Mouse (Mus musculus): ENCODE measurements around the gene Gabbr2. TPM values are rescaled to one million over a fixed set of nuclear protein-coding genes. Genes with fewer than 3 reads are reported as not detected.
"Not testable (repeated sequence)": the region's sequence is repeated elsewhere in the genome, so short reads cannot be mapped to it uniquely, and the experiment has no call there.

Gabbr2 gene
- polyA plus RNA-seq, 1 experiment from 2014 or later: 0.04 TPM

- H3K4me2 ChIP-seq; H3K9me3 ChIP-seq; H3K9ac ChIP-seq; H3K4me1 ChIP-seq; H3K4me3 ChIP-seq; H3K36me3 ChIP-seq; ATAC-seq (ENCODE audit: borderline replicate concordance, extremely low read depth, low FRiP score, low TSS enrichment); H3K27ac ChIP-seq; H3K27me3 ChIP-seq: not testable (repeated sequence)
- 52% methylated on average over 6 of the region's 6 CpGs for WGBS
Observed at GRCm38 (mm10) chr4:46633565-46633964, 358.1 kb downstream of the Gabbr2 start.

- ATAC-seq (ENCODE audit: borderline replicate concordance, extremely low read depth, low FRiP score, low TSS enrichment): no peak
- no peaks in the 10 kb centered on the region for H3K27me3 ChIP-seq
- no peaks in the 10 kb centered on the region for H3K36me3 ChIP-seq
- H3K4me1 ChIP-seq: peaks cover 4% of the 10 kb centered on the region; the same call in 1 of the 2 replicates
- H3K27ac ChIP-seq: no peak overlapping the region
- H3K9me3 ChIP-seq: no peaks in the 10 kb centered on the region
- no peak overlapping the region for H3K4me2 ChIP-seq
- no peak overlapping the region for H3K4me3 ChIP-seq
- WGBS: 64% methylated on average over 2 of the region's 2 CpGs
- H3K9ac ChIP-seq: no peak overlapping the region
Observed at GRCm38 (mm10) chr4:46632465-46632864, 359.2 kb downstream of the Gabbr2 start.

- ATAC-seq (ENCODE audit: borderline replicate concordance, extremely low read depth, low FRiP score, low TSS enrichment): no peak
- 49% methylated on average over 9 of the region's 9 CpGs for WGBS
- Histone ChIP-seq H3K4me2 (no peak overlapping the region), H3K4me3 (no peak overlapping the region), H3K27me3 (no peaks in the 10 kb centered on the region), H3K36me3 (no peaks in the 10 kb centered on the region), H3K9me3 (no peaks in the 10 kb centered on the region), H3K27ac (no peak overlapping the region), H3K4me1 (peaks cover 4% of the 10 kb centered on the region; the same call in 1 of the 2 replicates), H3K9ac (no peak overlapping the region)
Observed at GRCm38 (mm10) chr4:46630390-46630789, 361.3 kb downstream of the Gabbr2 start.

GRCm38 (mm10) chr4:46628873-46629272, 362.8 kb downstream of the Gabbr2 start:
- Histone ChIP-seq H3K36me3 (no peaks in the 10 kb centered on the region), H3K4me1 (peaks cover 4% of the 10 kb centered on the region; the same call in 1 of the 2 replicates), H3K27ac (no peak overlapping the region), H3K4me2 (no peak overlapping the region), H3K4me3 (no peak overlapping the region), H3K9ac (no peak overlapping the region), H3K9me3 (no peaks in the 10 kb centered on the region), H3K27me3 (no peaks in the 10 kb centered on the region)
- no peak for ATAC-seq (ENCODE audit: borderline replicate concordance, extremely low read depth, low FRiP score, low TSS enrichment)
- 26% methylated on average over 9 of the region's 9 CpGs for WGBS

- Histone ChIP-seq H3K4me3 (no peak overlapping the region), H3K4me2 (no peak overlapping the region), H3K4me1 (peaks cover 5% of the 10 kb centered on the region; the same call in 1 of the 2 replicates), H3K9me3 (no peaks in the 10 kb centered on the region), H3K27ac (no peak overlapping the region), H3K9ac (no peak overlapping the region), H3K36me3 (no peaks in the 10 kb centered on the region), H3K27me3 (no peaks in the 10 kb centered on the region)
- WGBS: 71% methylated on average over 11 of the region's 11 CpGs
- no peak for ATAC-seq (ENCODE audit: borderline replicate concordance, extremely low read depth, low FRiP score, low TSS enrichment)
Observed at GRCm38 (mm10) chr4:46628081-46628480, 363.6 kb downstream of the Gabbr2 start.

- Histone ChIP-seq H3K27me3 (no peaks in the 10 kb centered on the region), H3K36me3 (no peaks in the 10 kb centered on the region), H3K4me1 (peaks cover 7% of the 10 kb centered on the region; the same call in 1 of the 2 replicates), H3K9me3 (no peaks in the 10 kb centered on the region), H3K27ac (no peak overlapping the region), H3K4me2 (no peak overlapping the region), H3K4me3 (no peak overlapping the region), H3K9ac (no peak overlapping the region)
- 70% methylated on average over 10 of the region's 10 CpGs for WGBS
- ATAC-seq (ENCODE audit: borderline replicate concordance, extremely low read depth, low FRiP score, low TSS enrichment): no peak
Observed at GRCm38 (mm10) chr4:46625101-46625500, 366.6 kb downstream of the Gabbr2 start.

- Histone ChIP-seq H3K27ac (no peak overlapping the region), H3K9ac (no peak overlapping the region), H3K36me3 (no peaks in the 10 kb centered on the region), H3K27me3 (no peaks in the 10 kb centered on the region), H3K9me3 (no peaks in the 10 kb centered on the region), H3K4me1 (0 out of 2 replicates have a peak, but pooled peaks cover 3% of the 10 kb centered on the region), H3K4me3 (no peak overlapping the region), H3K4me2 (no peak overlapping the region)
- 66% methylated on average over 5 of the region's 5 CpGs for WGBS
- no peak for ATAC-seq (ENCODE audit: borderline replicate concordance, extremely low read depth, low FRiP score, low TSS enrichment)
Observed at GRCm38 (mm10) chr4:46623007-46623406, 368.7 kb downstream of the Gabbr2 start.

GRCm38 (mm10) chr4:46620946-46621345, 370.7 kb downstream of the Gabbr2 start:
- 78% methylated on average over 8 of the region's 8 CpGs for WGBS
- ATAC-seq (ENCODE audit: borderline replicate concordance, extremely low read depth, low FRiP score, low TSS enrichment): no peak
- Histone ChIP-seq H3K27ac (no peak overlapping the region), H3K9me3 (no peaks in the 10 kb centered on the region), H3K9ac (no peak overlapping the region), H3K36me3 (no peaks in the 10 kb centered on the region), H3K4me3 (no peak overlapping the region), H3K4me1 (0 out of 2 replicates have a peak, but pooled peaks cover 3% of the 10 kb centered on the region), H3K4me2 (no peak overlapping the region), H3K27me3 (no peaks in the 10 kb centered on the region)

GRCm38 (mm10) chr4:46620330-46620729, 371.3 kb downstream of the Gabbr2 start:
- H3K4me3 ChIP-seq: no peak overlapping the region
- 11% methylated on average over 23 of the region's 23 CpGs for WGBS
- no peak overlapping the region for H3K27ac ChIP-seq
- no peak for ATAC-seq (ENCODE audit: borderline replicate concordance, extremely low read depth, low FRiP score, low TSS enrichment)
- H3K36me3 ChIP-seq: no peaks in the 10 kb centered on the region
- H3K4me2 ChIP-seq: no peak overlapping the region
- H3K9me3 ChIP-seq: no peaks in the 10 kb centered on the region
- H3K27me3 ChIP-seq: no peaks in the 10 kb centered on the region
- H3K4me1 ChIP-seq: 0 out of 2 replicates have a peak, but pooled peaks cover 3% of the 10 kb centered on the region
- H3K9ac ChIP-seq: no peak overlapping the region

- Histone ChIP-seq H3K9ac (no peak overlapping the region), H3K36me3 (no peaks in the 10 kb centered on the region), H3K9me3 (no peaks in the 10 kb centered on the region), H3K4me1 (0 out of 2 replicates have a peak, but pooled peaks cover 3% of the 10 kb centered on the region), H3K4me2 (no peak overlapping the region), H3K27ac (no peak overlapping the region), H3K27me3 (no peaks in the 10 kb centered on the region), H3K4me3 (no peak overlapping the region)
- 50% methylated on average over 11 of the region's 11 CpGs for WGBS
- ATAC-seq (ENCODE audit: borderline replicate concordance, extremely low read depth, low FRiP score, low TSS enrichment): no peak
Observed at GRCm38 (mm10) chr4:46618196-46618817, 373.4 kb downstream of the Gabbr2 start.

GRCm38 (mm10) chr4:46617408-46617807, 374.3 kb downstream of the Gabbr2 start:
- Histone ChIP-seq H3K4me1 (no peaks in the 10 kb centered on the region), H3K9me3 (no peaks in the 10 kb centered on the region), H3K4me2 (no peak overlapping the region), H3K27me3 (no peaks in the 10 kb centered on the region), H3K36me3 (no peaks in the 10 kb centered on the region), H3K27ac (no peak overlapping the region), H3K4me3 (no peak overlapping the region), H3K9ac (no peak overlapping the region)
- ATAC-seq (ENCODE audit: borderline replicate concordance, extremely low read depth, low FRiP score, low TSS enrichment): no peak
- WGBS: 62% methylated on average over 6 of the region's 6 CpGs

GRCm38 (mm10) chr4:46614641-46615040, 377.0 kb downstream of the Gabbr2 start:
- Histone ChIP-seq H3K4me3 (no peak overlapping the region), H3K9ac (no peak overlapping the region), H3K27ac (no peak overlapping the region), H3K9me3 (no peaks in the 10 kb centered on the region), H3K27me3 (no peaks in the 10 kb centered on the region), H3K36me3 (no peaks in the 10 kb centered on the region), H3K4me2 (no peak overlapping the region), H3K4me1 (no peaks in the 10 kb centered on the region)
- 73% methylated on average over 9 of the region's 9 CpGs for WGBS
- ATAC-seq (ENCODE audit: borderline replicate concordance, extremely low read depth, low FRiP score, low TSS enrichment): no peak

Measured in lung, embryonic 15.5 days (tissue).